Mouse (Mus musculus): Measurements from ENCODE around the gene Cpa5. TPM values are rescaled to one million over a fixed set of nuclear protein-coding genes. Genes with fewer than 3 reads are reported as not detected.

Cpa5 gene
- total and polyA plus RNA-seq, 3 experiments, result not detected

DNA sequence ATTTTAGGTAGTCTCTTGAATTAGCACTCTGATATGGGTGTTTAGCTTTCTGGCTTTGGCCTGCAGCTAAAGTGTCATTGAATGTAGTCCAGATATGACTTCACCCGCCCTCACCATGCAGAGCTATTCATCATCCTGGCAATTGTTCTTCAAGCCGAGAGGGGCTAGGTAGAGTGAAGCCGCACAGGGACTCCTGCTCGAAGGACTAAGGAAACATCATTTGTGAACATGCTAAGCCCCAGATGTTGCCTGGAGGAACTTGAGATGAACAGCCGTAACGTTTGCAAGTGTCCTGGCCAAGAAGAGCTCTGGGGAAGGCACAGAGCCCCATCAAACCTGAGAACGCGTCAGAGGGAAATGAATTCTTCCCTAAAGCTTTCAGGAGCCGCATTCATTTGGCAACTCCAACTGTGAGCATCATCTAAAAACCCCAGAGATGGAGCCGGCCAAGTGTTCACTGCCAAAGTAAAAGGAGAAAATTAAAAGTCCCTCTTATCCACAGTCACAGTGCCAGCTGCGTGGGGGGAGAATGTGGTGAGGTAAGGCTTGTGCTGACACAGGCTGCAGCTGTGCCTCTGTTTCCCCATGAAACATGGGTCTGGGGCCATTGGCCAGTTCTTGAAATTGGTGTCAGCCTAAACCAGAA, 39.0 kb downstream of the Cpa5 start:
- Histone ChIP-seq H3K9me3 (replicated peaks; ENCODE audit: insufficient read depth, low read length) (no peaks in the 10 kb centered on the region), H3K36me3 (ENCODE audit: control insufficient read depth in 1 of 2, insufficient read depth in 2 of 2, low read length in 2 of 2) (no peaks in the 10 kb centered on the region), H3K9ac (ENCODE audit: control insufficient read depth, low read depth, low read length, poor library complexity, severe bottlenecking) (no peak overlapping the region), H3K4me3 (ENCODE audit: control insufficient read depth in 1 of 2, insufficient read depth in 1 of 2, low read depth in 2 of 2, low read length in 2 of 2) (no peak overlapping the region), H3K79me2 (ENCODE audit: control insufficient read depth, insufficient read depth, low read length, poor library complexity) (no peaks in the 10 kb centered on the region), H3K27ac (ENCODE audit: control insufficient read depth, low read depth, low read length) (no peak overlapping the region), H3K27me3 (ENCODE audit: control insufficient read depth in 1 of 2, insufficient read depth in 2 of 2, low read length in 2 of 2) (no peaks in the 10 kb centered on the region), H3K4me1 (ENCODE audit: control insufficient read depth in 1 of 2, insufficient read depth in 2 of 2, low read length in 2 of 2) (peaks cover 0 to 4% of the 10 kb centered on the region in 2 experiments; a peak in 2 of 4 replicates)
- no peak for DNase-seq (ENCODE audit: low read depth, low spot score)
- TF ChIP-seq ZNF384 (IDR thresholded peaks at IDR 0.05; ENCODE audit: low read depth, low read length) (no peak), HCFC1 (IDR thresholded peaks at IDR 0.05; ENCODE audit: low read depth, low read length) (no peak), MYC (IDR thresholded peaks at IDR 0.05; ENCODE audit: low read depth, low read length) (no peak), NELFE (IDR thresholded peaks at IDR 0.05; ENCODE audit: low read depth, low read length) (no peak), UBTF (IDR thresholded peaks at IDR 0.05; ENCODE audit: borderline replicate concordance, insufficient read depth, low read depth, low read length) (no peak), ELF1 (IDR thresholded peaks at IDR 0.05; ENCODE audit: low read depth, low read length) (no peak), CTCF (IDR thresholded peaks at IDR 0.05 in 2 of 3, conservative IDR thresholded peaks at IDR 0.05 in 1 of 3; ENCODE audit: control insufficient read depth in 1 of 3, insufficient read depth in 1 of 3, low read depth in 2 of 3, low read length in 3 of 3, poor library complexity in 1 of 3, severe bottlenecking in 1 of 3) (no peak), SIN3A (IDR thresholded peaks at IDR 0.05; ENCODE audit: low read length) (no peak), MAX (IDR thresholded peaks at IDR 0.05; ENCODE audit: low read length) (no peak), USF2 (IDR thresholded peaks at IDR 0.05; ENCODE audit: borderline replicate concordance in 1 of 2, insufficient read depth in 1 of 2, low read depth in 1 of 2, low read length in 2 of 2) (no peak), ZKSCAN1 (IDR thresholded peaks at IDR 0.05; ENCODE audit: low read depth, low read length) (no peak), NRF1 (IDR thresholded peaks at IDR 0.05; ENCODE audit: insufficient read depth, low read depth, low read length, poor library complexity, severe bottlenecking) (no peak), POLR2AphosphoS5 (IDR thresholded peaks at IDR 0.05; ENCODE audit: borderline replicate concordance, low read depth, low read length) (no peak)

DNA sequence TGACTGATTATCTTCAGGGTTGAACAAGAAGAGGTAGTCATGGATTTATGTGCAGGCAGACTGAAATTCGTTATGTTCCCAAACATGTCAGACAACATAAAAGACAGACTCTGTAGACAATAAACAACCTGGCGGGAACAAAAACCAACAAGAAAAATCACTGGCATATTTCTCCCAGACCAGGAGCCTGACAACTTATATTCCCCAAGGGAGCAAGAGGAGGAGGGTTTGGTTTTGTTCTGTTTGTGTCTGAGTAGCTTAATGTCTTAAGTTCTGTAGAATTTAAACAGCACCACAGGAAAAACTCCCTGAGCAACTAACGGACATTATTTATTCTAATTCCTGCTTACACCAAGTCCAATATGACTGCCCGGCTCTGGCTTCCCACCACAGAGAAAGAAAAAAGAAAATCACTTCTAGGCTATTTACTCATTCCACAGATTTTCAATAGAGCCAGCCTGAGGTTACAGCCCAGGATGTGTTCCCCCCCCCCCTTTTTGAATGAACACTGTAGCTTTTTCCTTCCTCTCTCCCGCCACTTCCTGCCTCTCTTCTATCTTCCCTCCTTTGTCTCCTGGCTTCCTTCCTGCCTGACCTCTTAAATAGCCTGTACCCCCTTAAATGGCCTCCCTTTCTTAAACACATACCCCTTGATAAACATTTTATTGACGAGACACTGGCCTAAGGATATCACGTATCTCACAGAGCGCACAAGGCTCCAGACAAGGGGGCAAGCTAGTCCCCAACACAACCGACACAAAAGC, 41.8 kb downstream of the Cpa5 start:
- Histone ChIP-seq H3K36me3 (ENCODE audit: control insufficient read depth in 1 of 2, insufficient read depth in 2 of 2, low read length in 2 of 2) (no peaks in the 10 kb centered on the region; a peak in 1 of 4 replicates), H3K9ac (ENCODE audit: control insufficient read depth, low read depth, low read length, poor library complexity, severe bottlenecking) (no peak overlapping the region), H3K27ac (ENCODE audit: control insufficient read depth, low read depth, low read length) (no peak overlapping the region), H3K4me3 (ENCODE audit: control insufficient read depth in 1 of 2, insufficient read depth in 1 of 2, low read depth in 2 of 2, low read length in 2 of 2) (no peak overlapping the region), H3K4me1 (ENCODE audit: control insufficient read depth in 1 of 2, insufficient read depth in 2 of 2, low read length in 2 of 2) (peaks cover 0 to 2% of the 10 kb centered on the region in 2 experiments; a peak in 2 of 4 replicates), H3K27me3 (ENCODE audit: control insufficient read depth in 1 of 2, insufficient read depth in 2 of 2, low read length in 2 of 2) (no peaks in the 10 kb centered on the region), H3K9me3 (replicated peaks; ENCODE audit: insufficient read depth, low read length) (no peaks in the 10 kb centered on the region), H3K79me2 (ENCODE audit: control insufficient read depth, insufficient read depth, low read length, poor library complexity) (no peaks in the 10 kb centered on the region)
- DNase-seq (ENCODE audit: low read depth, low spot score), result no peak
- no peak for TF ChIP-seq POLR2AphosphoS5 (IDR thresholded peaks at IDR 0.05; ENCODE audit: borderline replicate concordance, low read depth, low read length)
- no peak for TF ChIP-seq CHD1 (IDR thresholded peaks at IDR 0.05; ENCODE audit: low read depth, low read length)
- TF ChIP-seq SMC3 (IDR thresholded peaks at IDR 0.05; ENCODE audit: low read depth, low read length), result no peak
